ENCODE assay signal across 9 mouse cellular contexts in genomic region chr3:83053126-83053525, GRCm38 (mm10). TPM values are rescaled to one million over a fixed set of nuclear protein-coding genes. Genes with fewer than 3 reads are reported as not detected.
"Had no signal": no experiment of that assay in that cellular context is flagged by ENCODE, and none has a peak within 500 bp of the region (broad histone marks: within the 10 kb centered on the region; RNA-seq: fewer than 3 reads in every experiment).

No protein-coding gene starts in this region.

- H3K4me2 ChIP-seq: limb, embryonic 15.5 days; lung, embryonic 14.5 days; neural tube, embryonic 15.5 days had no signal

- H3K4me3 ChIP-seq: limb, embryonic 15.5 days; midbrain, embryonic 10.5 days; myocyte; neural tube, embryonic 15.5 days had no signal

- H3K9ac ChIP-seq: limb, embryonic 15.5 days; lung, embryonic 14.5 days; neural tube, embryonic 15.5 days had no signal

- H3K9me3 ChIP-seq: limb, embryonic 15.5 days; midbrain, embryonic 10.5 days; neural tube, embryonic 15.5 days had no signal

- H3K27ac ChIP-seq: limb, embryonic 15.5 days; midbrain, embryonic 10.5 days; neural tube, embryonic 15.5 days; stomach, postnatal 0 days had no signal

- H3K27me3 ChIP-seq: limb, embryonic 15.5 days; neural tube, embryonic 15.5 days had no signal

RNA-seq across cellular contexts. Expression of gene Fgb, which starts 3.5 kb away (rescaled TPM):
- polyA plus RNA-seq: midbrain, embryonic 10.5 days; midbrain, embryonic 14.5 days; myocyte had no signal

RNA-seq across cellular contexts. Expression of gene Fga, which starts 27.2 kb away (rescaled TPM):
- polyA plus RNA-seq: limb, embryonic 11.5 days; midbrain, embryonic 10.5 days; myocyte; neural tube, embryonic 11.5 days had no signal

RNA-seq across cellular contexts. Expression of gene Fgg, which starts 45.6 kb away (rescaled TPM):
- polyA plus RNA-seq: lung, embryonic 14.5 days; midbrain, embryonic 14.5 days; myocyte; neural tube, embryonic 15.5 days had no signal
